Mouse (Mus musculus) heart, adult 8-10 months (tissue): ENCODE measurements around the gene Itga2. TPM values are rescaled to one million over a fixed set of nuclear protein-coding genes. Genes with fewer than 3 reads are reported as not detected.

Experiments used
- DNase-seq: peaks from one replicate; pipeline ENCODE4 v3.0.0; 2022; ENCODE audit warnings: low spot score
- total RNA-seq, 4 experiments: library from RNA; stranded (reverse); gene quantifications; 2 replicates each; pipeline ENCODE4 v1.2.4; 2022

Gene Itga2
- total RNA-seq, 4 experiments from 2014 or later: 0.53 to 1.1 (median 0.67) TPM

GRCm38 (mm10) chr13:114818513-114818912 lies 113.4 kb downstream of the Itga2 start:
- DNase-seq: peak; percentile 10

- peak; percentile 94 for DNase-seq
Observed at GRCm38 (mm10) chr13:114817751-114818360, 114.0 kb downstream of the Itga2 start, which contains the start of gene Mocs2. Gene Mocs2 (plus strand): TSS chr13:114818236.

- no peak for DNase-seq
Observed at GRCm38 (mm10) chr13:114809624-114810210, 122.2 kb downstream of the Itga2 start.

GRCm38 (mm10) chr13:114802971-114803370 lies 128.9 kb downstream of the Itga2 start:
- no peak for DNase-seq

- no peak for DNase-seq
Observed at GRCm38 (mm10) chr13:114801857-114802256, 130.0 kb downstream of the Itga2 start.

GRCm38 (mm10) chr13:114793250-114794030 lies 138.5 kb downstream of the Itga2 start:
- DNase-seq: peak; percentile 33

- peak; percentile 19 for DNase-seq
Observed at GRCm38 (mm10) chr13:114791511-114791910, 140.4 kb downstream of the Itga2 start.

Other genes with a start within 250 kb of the Itga2 start
- 10 to 100 TPM; 30.3 to 48.4 (median 39.8) TPM for gene Mocs2, start 113.9 kb downstream of the Itga2 start, total RNA-seq
- 10 to 100 TPM; 14.1 to 19.2 (median 17.9) TPM for gene Pelo, start 158.1 kb upstream of the Itga2 start, total RNA-seq
- 10 to 100 TPM in 1 of 4 experiments, 1 to 10 TPM in 3; 7.6 to 12.9 (median 9.2) TPM for gene Gm49395, start 169.8 kb upstream of the Itga2 start, total RNA-seq
- 10 to 100 TPM; 24.4 to 34.2 (median 33.7) TPM for gene Itga1, start 169.9 kb upstream of the Itga2 start, total RNA-seq